Mouse (Mus musculus) heart, adult 2 months (tissue): ENCODE measurements around the gene Tbc1d5.

ENCODE experiments used
- CTCF ChIP-seq: fragments of 200-600 bp; IDR thresholded peaks from 2 replicates; pipeline ENCODE4 v1.8.1; 2022; ENCODE audit warnings: antibody characterized with exemption, mild to moderate bottlenecking, moderate library complexity
- POLR2A ChIP-seq: fragments of 200-500 bp; IDR thresholded peaks from 2 replicates; pipeline ENCODE4 v1.6.1; 2011; ENCODE audit warnings: mild to moderate bottlenecking, low read depth, low read length, control low read depth; ENCODE audit not compliant: insufficient read depth

GRCm38 (mm10) chr17:51171504-51171903, 7.6 kb downstream of the Tbc1d5 start:
- no peak for TF ChIP-seq CTCF
- no peak for TF ChIP-seq POLR2A
